Mouse (Mus musculus) adrenal gland, postnatal 25 days (tissue): ENCODE results near the gene Dennd4c. TPM values are rescaled to one million over a fixed set of nuclear protein-coding genes. Genes with fewer than 3 reads are reported as not detected.
A peak's percentile ranks its signal among the peaks of the same experiment; 100 is the strongest.

ENCODE experiments used
- DNase-seq: peaks from one replicate; pipeline ENCODE4 v3.0.0; 2021; ENCODE audit warnings: mixed read lengths
- total RNA-seq: library from RNA; stranded (reverse); gene quantifications from 2 replicates; pipeline ENCODE4 v1.2.3, GENCODE M21; 2021

The Dennd4c gene
- total RNA-seq, 1 experiment from 2014 or later = 53.0 TPM

DNA sequence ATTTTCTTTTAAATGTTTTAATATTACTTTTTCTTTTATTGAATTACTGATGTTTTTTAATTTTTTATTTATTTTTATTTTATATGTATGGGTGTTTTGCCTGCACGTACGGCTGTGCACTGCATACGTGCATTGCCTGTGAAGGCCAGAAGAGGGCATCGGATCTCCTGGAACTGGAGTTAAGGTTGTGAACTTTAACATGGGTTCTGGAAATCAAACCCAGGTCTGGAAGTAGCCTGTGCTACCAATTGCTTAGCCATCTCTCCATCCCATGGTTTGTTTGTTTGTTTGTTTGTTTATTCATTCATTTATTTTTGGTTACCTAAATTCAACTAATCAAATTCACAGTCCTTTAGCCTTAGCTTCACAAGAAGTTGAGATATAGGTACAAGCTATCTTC is 136.6 kb downstream of the Dennd4c start:
- peak; percentile 55 for DNase-seq

- DNase-seq = peak; percentile 9
These were observed 137.4 kb downstream of the Dennd4c start for GRCm38 (mm10) chr4:86885790-86886159.

DNA sequence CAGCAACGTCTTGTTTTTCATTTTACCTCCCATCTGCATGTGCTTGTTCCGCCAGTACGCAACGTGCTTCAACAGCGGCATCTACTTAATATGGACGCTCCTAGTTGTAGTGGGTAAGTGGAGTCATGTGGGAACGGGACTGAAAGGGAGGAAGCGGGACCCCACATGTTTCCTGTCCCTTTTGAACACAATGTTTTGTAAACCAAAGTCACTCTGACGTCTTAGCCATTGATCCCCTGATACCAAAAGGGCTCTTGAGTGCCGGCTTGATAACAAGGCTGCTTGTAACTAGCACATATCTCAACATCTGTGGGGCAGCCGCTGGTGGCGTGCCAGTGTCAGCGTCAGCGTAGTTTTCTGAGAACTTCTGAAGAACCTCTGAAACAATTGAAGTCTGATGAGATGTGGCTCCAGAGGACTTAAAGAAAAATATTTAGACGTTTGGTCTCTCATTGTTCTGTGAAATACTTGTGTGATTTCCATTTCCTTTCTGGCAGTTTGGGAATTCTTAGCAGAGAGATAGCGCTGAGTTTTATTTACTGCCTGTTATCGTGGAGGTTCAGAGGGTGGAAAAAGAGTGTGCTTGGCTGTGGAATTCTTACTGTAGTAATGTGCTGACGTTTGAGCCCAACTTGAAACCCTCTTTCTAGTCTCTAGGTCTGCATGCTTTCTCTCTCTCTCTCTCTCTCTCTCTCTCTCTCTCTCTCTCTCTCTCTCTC is 138.0 kb downstream of the Dennd4c start:
- DNase-seq = peak; percentile 58

DNA sequence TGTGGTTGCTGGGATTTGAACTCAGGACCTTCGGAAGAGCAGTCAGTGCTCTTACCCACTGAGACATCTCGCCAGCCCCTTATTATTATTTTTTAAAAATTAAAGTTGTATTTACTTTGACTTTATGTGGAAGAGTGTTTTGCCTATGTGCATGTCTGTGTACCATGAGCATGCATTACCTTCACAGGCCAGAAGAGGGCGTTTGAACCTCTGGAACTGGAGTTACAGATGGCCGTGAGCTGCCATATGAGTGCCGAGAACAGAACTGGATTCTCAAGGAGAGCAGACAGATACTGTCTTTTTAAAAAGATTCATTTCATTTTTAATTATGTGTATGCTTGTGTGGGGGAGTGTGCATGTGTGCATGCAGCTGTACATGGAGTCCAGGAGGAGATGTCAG is 139.5 kb downstream of the Dennd4c start:
- no peak for DNase-seq

DNA sequence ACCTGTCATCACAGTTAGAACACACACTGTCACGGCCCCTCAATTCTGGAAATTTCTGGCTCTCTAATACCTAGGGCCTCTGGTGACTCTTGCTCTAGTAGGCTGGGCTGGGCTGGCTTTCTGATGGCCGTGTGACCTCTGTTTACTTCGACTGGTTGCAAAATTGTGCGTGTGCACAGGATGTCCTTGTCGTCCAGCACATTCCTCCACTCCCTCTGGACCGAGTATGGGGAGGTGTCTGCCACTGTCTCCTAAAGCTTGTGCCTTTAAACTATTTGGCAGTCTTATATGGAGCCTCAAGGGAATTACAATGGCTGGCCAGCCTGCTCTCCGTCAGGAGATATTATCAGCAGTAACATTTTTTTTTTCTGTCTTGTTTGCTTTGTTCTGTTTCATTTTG is 149.1 kb downstream of the Dennd4c start:
- DNase-seq = peak; percentile 40

GRCm38 (mm10) chr4:86898791-86899474 is 150.6 kb downstream of the Dennd4c start:
- DNase-seq = peak; percentile 29

Other genes starting within 250 kb of the Dennd4c start
- gene Saxo1, start 190.2 kb upstream of the Dennd4c start, total RNA-seq = not detected in 2 replicates
- gene Rraga, start 172.9 kb upstream of the Dennd4c start, total RNA-seq = 83.6 and 96.5 TPM in 2 replicates
- gene Haus6, start 136.5 kb upstream of the Dennd4c start, total RNA-seq = 9.4 and 12.0 TPM in 2 replicates
- 318 and 341 TPM in 2 replicates for gene Plin2, start 78.5 kb upstream of the Dennd4c start, total RNA-seq
- gene Rps6, start 108.9 kb downstream of the Dennd4c start, total RNA-seq = 751 and 795 TPM in 2 replicates
- gene Acer2, start 125.8 kb downstream of the Dennd4c start, total RNA-seq = 17.2 and 21.0 TPM in 2 replicates